Mouse (Mus musculus) cerebellum, postnatal 36 days (tissue): ENCODE data around the gene Nxpe5.
A peak's percentile ranks its signal among the peaks of the same experiment; 100 is the strongest.

Experiments used
- DNase-seq, 2 experiments: peaks; one replicate each; pipeline ENCODE4 v3.0.0; 2021 to 2022; ENCODE audit warnings: mixed read lengths in 2 of 2

Gene Nxpe5

DNA sequence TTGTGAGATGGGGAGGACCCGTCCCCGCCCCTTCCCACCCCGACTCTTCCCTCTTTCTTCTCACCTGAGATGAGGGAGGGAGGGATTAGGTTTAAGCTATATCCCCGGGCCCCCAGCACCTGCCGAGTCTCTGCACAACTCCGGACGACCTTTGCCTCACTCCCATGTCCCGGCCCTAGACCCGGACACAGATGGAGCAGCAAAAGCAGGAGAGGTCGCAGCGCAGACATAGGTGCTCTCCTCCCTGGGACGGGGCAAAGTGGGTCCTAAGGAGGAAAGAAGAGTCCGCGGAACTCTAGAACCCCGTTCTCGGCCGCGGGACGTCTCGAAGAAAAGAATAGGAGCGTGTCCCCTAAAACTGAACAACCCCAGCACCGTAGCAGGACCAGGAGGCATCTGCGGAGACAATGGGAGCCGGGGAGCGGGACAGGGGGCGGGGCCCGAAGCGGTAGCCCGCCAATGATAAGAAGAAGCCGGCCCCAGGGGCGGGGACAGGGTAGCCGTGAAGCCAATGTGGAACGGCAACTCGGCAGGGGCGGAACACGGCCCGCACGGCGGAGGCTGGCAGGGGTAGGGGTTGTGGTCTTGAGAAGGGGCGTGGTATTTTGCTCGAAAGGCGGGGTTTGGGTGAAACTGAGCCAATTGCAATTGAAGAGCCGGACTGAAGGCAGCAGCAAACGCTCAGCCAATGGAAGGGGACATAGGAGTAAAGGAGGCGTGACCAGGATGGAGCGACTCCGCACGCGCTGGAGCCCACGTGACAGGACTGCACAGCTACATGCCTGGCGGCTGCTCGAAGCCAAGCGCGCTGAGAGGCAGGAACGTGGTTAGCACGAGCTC is 54.1 kb downstream of the Nxpe5 start, which contains the start of the genes Gm43720, Gpc2 and Stag3:
Gene Gm43720 (minus strand): TSS at position 374 of the 840 bp plus-strand sequence.
Gene Gpc2 (minus strand): TSS at position 421 of the 840 bp plus-strand sequence.
Gene Stag3 (plus strand): TSS at position 656 of the 840 bp plus-strand sequence.
- peak; percentile 43 to 63 for DNase-seq

DNA sequence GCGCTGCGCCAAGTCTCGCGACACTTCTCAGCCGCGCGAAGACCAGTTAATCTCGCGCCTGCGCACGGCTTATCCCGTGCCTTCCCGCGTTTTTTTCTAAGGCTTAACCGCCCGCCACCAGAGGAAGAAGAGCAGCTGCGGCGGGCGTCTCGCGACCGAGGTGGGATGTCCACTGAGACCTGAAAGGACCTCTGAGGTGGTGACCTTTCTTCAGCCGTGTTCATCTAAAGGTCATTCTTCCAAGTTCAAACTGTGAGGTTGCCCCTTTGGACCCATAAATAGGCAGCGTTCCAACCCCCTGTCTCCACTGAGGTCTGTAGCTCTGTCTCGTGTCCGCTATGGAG is 54.7 kb downstream of the Nxpe5 start:
- no peak for DNase-seq

DNA sequence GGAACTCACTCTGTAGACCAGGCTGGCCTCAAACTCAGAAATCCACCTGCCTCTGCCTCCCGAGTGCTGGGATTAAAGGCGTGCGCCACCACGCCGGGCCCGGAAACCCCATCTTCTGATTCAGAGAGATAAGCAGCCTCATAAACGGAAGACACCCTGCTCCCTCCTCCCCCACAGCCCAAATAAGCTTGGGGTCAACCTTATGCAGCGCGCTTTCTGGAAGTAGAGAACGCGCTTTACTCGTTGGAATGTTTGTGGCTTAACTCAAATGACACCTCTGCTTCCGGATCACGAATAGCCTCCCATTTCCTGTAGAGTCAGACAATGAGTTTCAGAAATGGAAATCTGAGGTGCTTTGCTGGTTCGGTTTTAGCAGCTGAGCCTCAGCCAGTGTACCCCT is 55.1 kb downstream of the Nxpe5 start:
- DNase-seq: peak in 1 of 2 experiments; percentile 0

DNA sequence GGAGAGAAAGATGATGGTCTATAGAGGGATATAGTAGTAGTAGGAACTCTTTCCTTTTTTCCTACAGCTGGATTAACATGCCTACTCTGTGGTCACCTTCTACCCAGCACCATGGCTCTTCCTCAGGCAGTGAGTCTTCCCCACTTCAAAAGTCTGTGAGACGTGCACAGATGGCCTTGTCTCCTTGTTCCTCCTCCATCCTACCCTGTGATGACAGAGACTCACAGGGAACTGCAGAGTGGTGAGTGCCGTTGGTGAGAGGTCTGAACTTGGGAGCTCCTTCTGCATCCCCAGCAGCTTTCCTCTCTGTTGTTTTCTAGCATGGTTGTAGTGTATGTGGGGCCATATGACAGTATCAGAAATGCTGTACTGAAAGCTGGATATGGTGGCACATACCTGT is 56.1 kb downstream of the Nxpe5 start:
- no peak for DNase-seq

DNA sequence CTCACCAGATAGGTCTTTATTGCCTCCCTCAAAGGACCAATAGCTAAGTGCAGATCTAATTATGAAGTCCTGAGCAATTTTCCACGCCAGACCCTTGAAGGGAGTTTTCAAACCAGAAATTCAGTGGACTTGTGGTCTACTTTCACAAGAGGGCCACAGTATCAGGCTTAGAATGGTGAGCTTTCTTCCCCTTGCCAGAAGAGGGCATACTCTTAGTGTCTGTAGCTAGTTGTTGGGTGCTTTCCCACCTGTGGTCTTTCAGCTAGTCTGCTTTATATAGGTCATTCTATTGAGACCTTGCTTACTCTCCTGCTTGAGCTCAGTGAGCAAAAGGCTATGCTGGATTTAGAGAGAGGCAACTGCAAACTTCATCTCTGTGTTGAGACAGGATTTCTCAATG is 57.8 kb downstream of the Nxpe5 start:
- DNase-seq: no peak

DNA sequence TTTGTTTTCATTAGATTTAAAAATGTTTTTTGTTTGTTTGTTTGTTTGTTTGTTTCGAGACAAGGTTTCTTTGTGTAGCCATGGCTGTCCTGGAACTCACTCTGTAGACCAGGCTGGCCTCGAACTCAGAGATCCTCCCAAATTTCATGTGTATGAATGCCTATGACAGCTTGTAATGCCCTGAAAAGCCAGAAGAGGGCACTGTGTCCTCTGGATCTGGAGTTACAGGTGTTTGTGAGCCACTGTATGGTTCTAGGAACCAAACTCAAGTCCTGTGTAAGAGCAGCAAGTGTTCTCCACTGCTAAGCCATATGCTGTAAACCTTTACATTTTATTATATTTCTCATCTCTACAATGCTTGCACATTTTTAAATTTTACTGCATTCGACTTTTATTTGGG is 62.2 kb downstream of the Nxpe5 start:
- DNase-seq: no peak

DNA sequence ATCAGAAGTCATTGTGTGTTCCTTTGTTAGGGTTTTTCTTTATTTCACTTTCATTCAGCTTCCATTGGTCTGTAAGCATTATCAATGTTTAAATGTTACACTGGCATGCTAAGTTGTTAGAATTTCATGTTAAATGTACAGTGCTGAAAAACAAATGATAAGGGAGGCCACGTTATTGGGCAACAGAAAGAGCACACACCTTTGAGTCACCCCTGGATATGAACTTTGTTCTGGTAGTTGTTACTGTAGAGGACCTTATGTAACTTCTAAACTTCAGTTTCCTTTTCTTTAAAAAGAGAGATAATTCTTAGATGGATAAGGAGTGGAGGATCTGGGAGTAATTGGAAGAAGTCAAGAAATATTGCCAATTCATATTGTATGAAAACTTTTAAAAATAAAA is 65.9 kb downstream of the Nxpe5 start:
- no peak for DNase-seq

DNA sequence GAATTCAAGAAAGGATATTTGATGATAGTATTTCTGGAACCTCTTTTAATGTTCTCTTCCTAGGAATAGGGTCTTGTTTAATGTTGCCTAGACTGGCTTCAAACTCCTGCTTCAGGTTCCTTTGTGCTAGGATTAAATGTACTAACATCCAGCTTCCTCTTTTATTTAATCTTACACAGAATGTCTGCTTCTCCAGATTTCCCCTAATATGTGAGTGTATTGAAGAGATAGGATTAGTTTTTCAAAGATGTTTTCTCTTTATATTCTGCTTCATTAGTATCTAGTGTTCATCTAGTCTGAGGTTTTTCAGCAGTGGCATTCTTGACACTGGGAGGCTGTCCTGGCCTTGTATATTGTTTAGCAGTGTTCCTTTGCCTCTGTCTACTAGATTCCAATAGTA is 68.5 kb downstream of the Nxpe5 start:
- no peak for DNase-seq

DNA sequence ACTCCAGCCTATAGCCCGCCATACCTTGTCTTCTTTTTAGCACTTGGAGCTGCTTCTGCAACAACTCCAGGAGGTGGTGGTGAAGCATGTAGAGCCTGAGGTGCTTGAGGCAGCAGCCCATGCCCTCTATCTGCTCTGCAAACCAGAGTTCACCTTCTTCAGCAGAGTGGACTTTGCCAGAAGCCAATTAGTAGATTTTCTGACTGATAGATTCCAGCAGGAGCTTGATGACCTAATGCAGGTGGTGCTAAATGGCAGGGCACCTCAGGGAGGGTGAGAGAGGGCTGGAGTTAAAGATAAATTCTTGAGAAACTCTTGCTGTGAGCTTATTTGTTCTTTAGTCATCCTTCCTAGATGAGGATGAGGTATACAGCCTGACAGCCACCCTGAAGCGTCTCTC is 73.9 kb downstream of the Nxpe5 start:
- no peak for DNase-seq
